Mouse (Mus musculus) midbrain, embryonic 11.5 days (tissue): Measurements from ENCODE around the gene Prkra. TPM values are rescaled to one million over a fixed set of nuclear protein-coding genes. Genes with fewer than 3 reads are reported as not detected.
A peak's percentile ranks its signal among the peaks of the same experiment; 100 is the strongest.

Source experiments
- ATAC-seq: fragments of 200-750 bp; cut with Nextera tagmentation; 2 replicates; pipeline ENCODE4 v1.8.0; 2017; ENCODE audit warnings: moderate TSS enrichment, moderate library complexity; ENCODE audit not compliant: low FRiP score
- DNase-seq: peaks from one replicate; pipeline ENCODE4 v3.0.0; 2015; ENCODE audit warnings: low spot score; ENCODE audit errors: missing footprints
- H3K27ac ChIP-seq: fragments of 300-500 bp; sonication (generic); 2 replicates; pipeline ENCODE4 v1.5.1; 2014; ENCODE audit warnings: low read depth, low read length
- H3K27me3 ChIP-seq: fragments of 300-500 bp; sonication (generic); 2 replicates; pipeline ENCODE4 v1.6.1; 2014; ENCODE audit warnings: mild to moderate bottlenecking, low read length, moderate library complexity, mixed read lengths; ENCODE audit not compliant: control insufficient read depth, insufficient read depth
- H3K36me3 ChIP-seq: fragments of 300-500 bp; sonication (generic); 2 replicates; pipeline ENCODE4 v1.6.1; 2014; ENCODE audit warnings: mild to moderate bottlenecking, low read length, moderate library complexity, mixed read lengths; ENCODE audit not compliant: control insufficient read depth, insufficient read depth
- H3K4me1 ChIP-seq: fragments of 300-500 bp; sonication (generic); 2 replicates; pipeline ENCODE4 v1.6.1; 2014; ENCODE audit warnings: low read length; ENCODE audit not compliant: control insufficient read depth, insufficient read depth
- H3K4me2 ChIP-seq: fragments of 300-500 bp; sonication (generic); 2 replicates; pipeline ENCODE4 v1.6.1; 2014; ENCODE audit warnings: mild to moderate bottlenecking, moderate library complexity
- H3K4me3 ChIP-seq: fragments of 300-500 bp; sonication (generic); 2 replicates; pipeline ENCODE4 v1.5.1; 2014; ENCODE audit warnings: low read depth, low read length
- H3K9ac ChIP-seq: fragments of 300-500 bp; sonication (generic); 2 replicates; pipeline ENCODE4 v1.6.1; 2014; ENCODE audit warnings: low read length
- H3K9me3 ChIP-seq: fragments of 300-500 bp; sonication (generic); 2 replicates; pipeline ENCODE4 v1.6.1; 2016; ENCODE audit warnings: low read length; ENCODE audit not compliant: control insufficient read depth
- WGBS: fragments of 180-500 bp; shearing (Covaris S2); extraction: QIAGEN DNeasy Blood & Tissue Kit; methylation state at CpG from one replicate; pipeline ENCODE4 v1.1.7; 2014; 5-methylcytosine and 5-hydroxymethylcytosine counted together
- polyA plus RNA-seq: library from polyadenylated mRNA; unstranded; fragments of >200 nt; fragmentation: Nextera tagmentation; extraction: Ambion mirVana; gene quantifications from 2 replicates; pipeline ENCODE4 v1.2.1, GENCODE M21; 2014

Gene Prkra
- 90.9 and 106 TPM in 2 replicates for polyA plus RNA-seq

GRCm38 (mm10) chr2:76647883-76648570 lies at the start of gene Prkra, which contains the start of gene Pjvk:
Gene Prkra (minus strand): TSS chr2:76648015.
Gene Pjvk (plus strand): TSS chr2:76648476.
- H3K4me2 ChIP-seq, result peak within 1 kb of the TSS; percentile 76
- ATAC-seq (peak; percentile 97), DNase-seq (peak; percentile 100)
- H3K27ac ChIP-seq, result peak within 1 kb of the TSS; percentile 92
- no peaks in the 10 kb centered on the region for H3K36me3 ChIP-seq
- under 1% methylated on average over 41 of the region's 42 CpGs for WGBS
- peaks cover 8% of the 10 kb centered on the region for H3K4me1 ChIP-seq
- no peaks in the 10 kb centered on the region for H3K27me3 ChIP-seq
- no peaks in the 10 kb centered on the region for H3K9me3 ChIP-seq
- peak within 1 kb of the TSS; percentile 83 for H3K9ac ChIP-seq
- H3K4me3 ChIP-seq, result peak within 1 kb of the TSS; percentile 71

- no peak overlapping the region for H3K4me3 ChIP-seq
- no peak overlapping the region for H3K4me2 ChIP-seq
- H3K36me3 ChIP-seq, result peaks cover 9% of the 10 kb centered on the region; the same call in 1 of the 2 replicates
- H3K27me3 ChIP-seq, result no peaks in the 10 kb centered on the region
- no peak overlapping the region for H3K9ac ChIP-seq
- 90% methylated on average over 6 of the region's 6 CpGs for WGBS
- no peaks in the 10 kb centered on the region for H3K9me3 ChIP-seq
- no peak for DNase-seq
- no peak for ATAC-seq
- no peak overlapping the region for H3K27ac ChIP-seq
- no peaks in the 10 kb centered on the region for H3K4me1 ChIP-seq
Observed at GRCm38 (mm10) chr2:76695290-76695689, 47.5 kb upstream of the Prkra start.

GRCm38 (mm10) chr2:76693765-76694164 lies 46.0 kb upstream of the Prkra start:
- no peak overlapping the region for H3K9ac ChIP-seq
- no peak overlapping the region for H3K4me2 ChIP-seq
- WGBS, result 91% methylated on average over 5 of the region's 5 CpGs
- H3K4me3 ChIP-seq, result no peak overlapping the region
- DNase-seq (peak; percentile 62), ATAC-seq (no peak)
- H3K27me3 ChIP-seq, result no peaks in the 10 kb centered on the region
- no peaks in the 10 kb centered on the region for H3K9me3 ChIP-seq
- no peaks in the 10 kb centered on the region for H3K4me1 ChIP-seq
- no peak overlapping the region for H3K27ac ChIP-seq
- H3K36me3 ChIP-seq, result peaks cover 9% of the 10 kb centered on the region; the same call in 1 of the 2 replicates

- no peaks in the 10 kb centered on the region for H3K9me3 ChIP-seq
- no peak overlapping the region for H3K4me3 ChIP-seq
- H3K27ac ChIP-seq, result no peak overlapping the region
- H3K36me3 ChIP-seq, result peaks cover 13% of the 10 kb centered on the region; the same call in 1 of the 2 replicates
- H3K27me3 ChIP-seq, result no peaks in the 10 kb centered on the region
- no peaks in the 10 kb centered on the region for H3K4me1 ChIP-seq
- H3K9ac ChIP-seq, result no peak overlapping the region
- WGBS, result 90% methylated on average over 12 of the region's 12 CpGs
- DNase-seq (no peak), ATAC-seq (no peak)
- H3K4me2 ChIP-seq, result no peak overlapping the region
Observed at GRCm38 (mm10) chr2:76690436-76691204, 42.8 kb upstream of the Prkra start.

GRCm38 (mm10) chr2:76688162-76688561 lies 40.3 kb upstream of the Prkra start:
- DNase-seq (no peak), ATAC-seq (no peak)
- Histone ChIP-seq H3K27ac (no peak overlapping the region), H3K9me3 (no peaks in the 10 kb centered on the region), H3K4me2 (no peak overlapping the region), H3K9ac (no peak overlapping the region), H3K27me3 (no peaks in the 10 kb centered on the region), H3K36me3 (peaks cover 11% of the 10 kb centered on the region; the same call in 1 of the 2 replicates), H3K4me3 (no peak overlapping the region), H3K4me1 (no peaks in the 10 kb centered on the region)
- WGBS, result 79% methylated on average over 7 of the region's 7 CpGs

GRCm38 (mm10) chr2:76687608-76688007 lies 39.8 kb upstream of the Prkra start:
- Histone ChIP-seq H3K4me2 (no peak overlapping the region), H3K4me1 (no peaks in the 10 kb centered on the region), H3K9ac (no peak overlapping the region), H3K36me3 (peaks cover 8% of the 10 kb centered on the region; the same call in 1 of the 2 replicates), H3K4me3 (no peak overlapping the region), H3K9me3 (no peaks in the 10 kb centered on the region), H3K27me3 (no peaks in the 10 kb centered on the region), H3K27ac (no peak overlapping the region)
- ATAC-seq, result no peak
- DNase-seq, result no peak
- WGBS, result 96% methylated on average over 3 of the region's 3 CpGs

- H3K9ac ChIP-seq, result no peak overlapping the region
- H3K4me3 ChIP-seq, result no peak overlapping the region
- H3K36me3 ChIP-seq, result 0 out of 2 replicates have a peak, but pooled peaks cover 8% of the 10 kb centered on the region
- DNase-seq, result no peak
- 96% methylated on average over 3 of the region's 3 CpGs for WGBS
- H3K27ac ChIP-seq, result no peak overlapping the region
- no peaks in the 10 kb centered on the region for H3K4me1 ChIP-seq
- ATAC-seq, result no peak
- H3K4me2 ChIP-seq, result no peak overlapping the region
- H3K27me3 ChIP-seq, result no peaks in the 10 kb centered on the region
- no peaks in the 10 kb centered on the region for H3K9me3 ChIP-seq
Observed at GRCm38 (mm10) chr2:76686986-76687385, 39.2 kb upstream of the Prkra start.

- DNase-seq (no peak), ATAC-seq (no peak)
- H3K4me1 ChIP-seq, result no peaks in the 10 kb centered on the region
- H3K4me2 ChIP-seq, result no peak overlapping the region
- no peak overlapping the region for H3K27ac ChIP-seq
- 0 out of 2 replicates have a peak, but pooled peaks cover 8% of the 10 kb centered on the region for H3K36me3 ChIP-seq
- no peaks in the 10 kb centered on the region for H3K9me3 ChIP-seq
- no peak overlapping the region for H3K4me3 ChIP-seq
- WGBS, result 94% methylated on average over 8 of the region's 8 CpGs
- H3K9ac ChIP-seq, result no peak overlapping the region
- no peaks in the 10 kb centered on the region for H3K27me3 ChIP-seq
Observed at GRCm38 (mm10) chr2:76682301-76682700, 34.5 kb upstream of the Prkra start.
